Mouse (Mus musculus): ENCODE data around the gene Ppp1r8.
"Not testable (repeated sequence)": the region's sequence is repeated elsewhere in the genome, so short reads cannot be mapped to it uniquely, and the experiment has no call there.

The Ppp1r8 gene

GRCm38 (mm10) chr4:132805599-132806197 is 37.3 kb downstream of the Ppp1r8 start:
- no peak for DNase-seq

GRCm38 (mm10) chr4:132805146-132805545 is 37.8 kb downstream of the Ppp1r8 start:
- DNase-seq: no peak

- DNase-seq: no peak
These were observed 38.6 kb downstream of the Ppp1r8 start for GRCm38 (mm10) chr4:132804331-132804730.

- no peak for DNase-seq
These were observed 39.1 kb downstream of the Ppp1r8 start for GRCm38 (mm10) chr4:132803876-132804275.

- no peak for DNase-seq
These were observed 39.8 kb downstream of the Ppp1r8 start for GRCm38 (mm10) chr4:132803212-132803611.

GRCm38 (mm10) chr4:132802171-132802637 is 40.8 kb downstream of the Ppp1r8 start:
- DNase-seq: peak; percentile 8

GRCm38 (mm10) chr4:132801176-132802077 is 41.5 kb downstream of the Ppp1r8 start:
- DNase-seq: no peak

GRCm38 (mm10) chr4:132799845-132800244 is 43.1 kb downstream of the Ppp1r8 start:
- DNase-seq: no peak

GRCm38 (mm10) chr4:132798666-132799065 is 44.3 kb downstream of the Ppp1r8 start:
- DNase-seq: not testable (repeated sequence)

GRCm38 (mm10) chr4:132798028-132798427 is 44.9 kb downstream of the Ppp1r8 start:
- no peak for DNase-seq

- no peak for DNase-seq
These were observed 45.5 kb downstream of the Ppp1r8 start for GRCm38 (mm10) chr4:132797461-132797860.

GRCm38 (mm10) chr4:132796196-132796886 is 46.6 kb downstream of the Ppp1r8 start, which contains the start of gene Themis2:
TSS of gene Themis2 (minus strand) at chr4:132796387.
- peak; percentile 82 for DNase-seq

- DNase-seq: no peak
These were observed 47.8 kb downstream of the Ppp1r8 start for GRCm38 (mm10) chr4:132795171-132795570.

- DNase-seq: no peak
These were observed 48.2 kb downstream of the Ppp1r8 start for GRCm38 (mm10) chr4:132794760-132795159.

GRCm38 (mm10) chr4:132794028-132794427 is 48.9 kb downstream of the Ppp1r8 start:
- DNase-seq: no peak

- not testable (repeated sequence) for DNase-seq
These were observed 49.5 kb downstream of the Ppp1r8 start for GRCm38 (mm10) chr4:132793322-132794004.

- DNase-seq: no peak
These were observed 53.2 kb downstream of the Ppp1r8 start for GRCm38 (mm10) chr4:132789731-132790130.

- DNase-seq: no peak
These were observed 57.7 kb downstream of the Ppp1r8 start for GRCm38 (mm10) chr4:132785228-132785627.

- DNase-seq: no peak
These were observed 59.2 kb downstream of the Ppp1r8 start for GRCm38 (mm10) chr4:132783732-132784131.

GRCm38 (mm10) chr4:132780288-132780687 is 62.7 kb downstream of the Ppp1r8 start:
- DNase-seq: no peak

- no peak for DNase-seq
These were observed 64.3 kb downstream of the Ppp1r8 start for GRCm38 (mm10) chr4:132778562-132779201.

All from lung, postnatal 14 days (tissue).